Mouse (Mus musculus): ENCODE data around the gene Tiam1.

DNA sequence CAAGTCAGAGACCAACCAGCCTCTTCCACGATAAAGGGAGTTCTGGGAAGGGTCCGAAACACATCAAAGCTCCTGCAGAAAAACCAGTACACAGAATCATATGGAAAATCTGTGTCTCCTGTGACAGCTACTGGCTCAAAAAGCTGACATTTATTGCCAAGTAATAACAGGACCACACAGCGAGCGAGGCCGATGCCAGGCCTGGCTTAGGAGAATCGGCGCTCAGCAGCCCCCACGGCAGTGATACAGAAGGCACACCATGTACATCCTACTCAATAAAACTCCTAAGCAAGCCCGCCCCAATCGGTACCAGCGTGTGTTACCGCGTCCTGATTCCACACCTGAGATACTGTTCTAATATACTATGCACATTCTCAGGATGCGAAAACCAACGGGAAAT lies 226.2 kb downstream of the Tiam1 start:
- no peak for TF ChIP-seq CTCF (IDR thresholded peaks at IDR 0.05; ENCODE audit: low read depth)
- no peak for TF ChIP-seq EP300 (IDR thresholded peaks at IDR 0.05; ENCODE audit: low read depth)

Data from liver, embryonic 14.5 days (tissue).